Mouse (Mus musculus): Measurements from ENCODE around the gene Etfbkmt. TPM values are rescaled to one million over a fixed set of nuclear protein-coding genes. Genes with fewer than 3 reads are reported as not detected.
"Not testable (repeated sequence)": the region's sequence is repeated elsewhere in the genome, so short reads cannot be mapped to it uniquely, and the experiment has no call there.

Etfbkmt gene
- total and polyA plus RNA-seq, 3 experiments = 12.8 to 38.8 (median 24.2) TPM

GRCm38 (mm10) chr6:149123042-149123441, 16.6 kb upstream of the Etfbkmt start:
- WGBS = 81% methylated on average over 3 of the region's 3 CpGs
- no peaks in the 10 kb centered on the region for H3K27me3 ChIP-seq (ENCODE audit: control insufficient read depth, insufficient read depth, low read length)
- H3K79me2 ChIP-seq (replicated peaks; ENCODE audit: control insufficient read depth, insufficient read depth, low read length) = no peaks in the 10 kb centered on the region
- no peak for TF ChIP-seq CTCF (IDR thresholded peaks at IDR 0.05)
- TF ChIP-seq POLR2A (IDR thresholded peaks at IDR 0.05; ENCODE audit: insufficient read depth, low read depth, low read length) = no peak
- TF ChIP-seq EP300 (IDR thresholded peaks at IDR 0.05; ENCODE audit: insufficient read depth, low read depth, low read length) = no peak
- DNase-seq = no peak
- H3K27ac ChIP-seq = no peak overlapping the region
- no peak overlapping the region for H3K4me3 ChIP-seq
- no peak overlapping the region for H3K9ac ChIP-seq (ENCODE audit: low read depth, low read length)
- H3K36me3 ChIP-seq (ENCODE audit: control insufficient read depth, insufficient read depth, low read length) = peaks cover 9% of the 10 kb centered on the region
- intact Hi-C loops (cut with DNase I) = loop anchor here (5.0 kb wide), 1 partner anchor 176 kb away; the partner anchor contains the start of gene Sinhcaf
- H3K4me1 ChIP-seq (ENCODE audit: control insufficient read depth, insufficient read depth, low read length) = peaks cover 3% of the 10 kb centered on the region

DNA sequence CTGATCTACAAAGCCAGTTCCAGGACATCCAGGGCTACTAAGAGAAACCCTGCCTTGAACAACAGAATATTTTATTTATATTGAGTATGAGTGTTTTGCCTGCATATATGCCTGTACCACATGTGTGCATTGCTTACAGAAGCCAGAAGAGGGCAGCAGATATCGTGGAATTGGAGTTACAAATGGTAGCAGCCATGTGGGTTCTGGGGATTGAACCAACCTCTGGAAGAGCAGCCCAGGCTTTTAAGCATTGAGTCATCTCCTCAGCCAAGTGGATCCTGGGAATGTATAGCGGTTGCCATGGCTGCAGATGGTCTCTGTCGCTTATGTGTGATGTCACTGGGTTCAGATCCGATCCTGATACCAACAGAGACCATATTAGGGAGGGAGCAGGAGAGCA, 13.0 kb upstream of the Etfbkmt start:
- H3K9ac ChIP-seq (ENCODE audit: low read depth, low read length) = no peak overlapping the region
- no peaks in the 10 kb centered on the region for H3K36me3 ChIP-seq (ENCODE audit: control insufficient read depth, insufficient read depth, low read length)
- intact Hi-C loops (cut with DNase I) = loop anchor here (1.0 kb wide), 1 partner anchor 249 kb away; no protein-coding TSS in a partner anchor
- no peaks in the 10 kb centered on the region for H3K4me1 ChIP-seq (ENCODE audit: control insufficient read depth, insufficient read depth, low read length)
- H3K79me2 ChIP-seq (replicated peaks; ENCODE audit: control insufficient read depth, insufficient read depth, low read length) = no peaks in the 10 kb centered on the region
- H3K4me3 ChIP-seq = no peak overlapping the region
- 60% methylated on average over 4 of the region's 4 CpGs for WGBS
- H3K27ac ChIP-seq = no peak overlapping the region
- H3K27me3 ChIP-seq (ENCODE audit: control insufficient read depth, insufficient read depth, low read length) = no peaks in the 10 kb centered on the region
- peak in 1 of 2 experiments; percentile 42 for DNase-seq
- TF ChIP-seq POLR2A (IDR thresholded peaks at IDR 0.05; ENCODE audit: insufficient read depth, low read depth, low read length) (no peak), EP300 (IDR thresholded peaks at IDR 0.05; ENCODE audit: insufficient read depth, low read depth, low read length) (no peak), CTCF (IDR thresholded peaks at IDR 0.05) (peak; percentile 83)

DNA sequence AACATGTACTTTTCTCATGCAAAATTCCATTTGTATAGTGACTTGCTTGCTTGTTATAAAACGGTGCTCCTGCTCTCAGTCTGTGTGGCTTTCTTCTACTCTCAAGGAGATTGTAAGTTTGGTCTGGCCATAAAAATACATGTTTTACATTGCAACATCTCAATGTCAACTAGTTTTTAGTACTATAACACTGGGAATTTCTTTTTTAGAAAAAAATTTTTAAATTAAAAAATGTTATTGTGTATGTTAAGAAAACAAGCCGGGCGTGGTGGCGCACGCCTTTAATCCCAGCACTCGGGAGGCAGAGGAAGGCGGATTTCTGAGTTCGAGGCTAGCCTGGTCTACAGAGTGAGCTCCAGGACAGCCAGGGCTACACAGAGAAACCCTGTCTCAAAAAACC, 9.8 kb upstream of the Etfbkmt start, which contains the start of gene Gm10203:
Gene Gm10203, plus strand, starts transcription at position 301 of the 400 bp plus-strand sequence.
- H3K79me2 ChIP-seq (replicated peaks; ENCODE audit: control insufficient read depth, insufficient read depth, low read length); DNase-seq; H3K4me1 ChIP-seq (ENCODE audit: control insufficient read depth, insufficient read depth, low read length); H3K27ac ChIP-seq; H3K36me3 ChIP-seq (ENCODE audit: control insufficient read depth, insufficient read depth, low read length); H3K9ac ChIP-seq (ENCODE audit: low read depth, low read length); intact Hi-C loops (cut with DNase I); H3K4me3 ChIP-seq; H3K27me3 ChIP-seq (ENCODE audit: control insufficient read depth, insufficient read depth, low read length): not testable (repeated sequence)
- WGBS = 89% methylated on average over 8 of the region's 8 CpGs

DNA sequence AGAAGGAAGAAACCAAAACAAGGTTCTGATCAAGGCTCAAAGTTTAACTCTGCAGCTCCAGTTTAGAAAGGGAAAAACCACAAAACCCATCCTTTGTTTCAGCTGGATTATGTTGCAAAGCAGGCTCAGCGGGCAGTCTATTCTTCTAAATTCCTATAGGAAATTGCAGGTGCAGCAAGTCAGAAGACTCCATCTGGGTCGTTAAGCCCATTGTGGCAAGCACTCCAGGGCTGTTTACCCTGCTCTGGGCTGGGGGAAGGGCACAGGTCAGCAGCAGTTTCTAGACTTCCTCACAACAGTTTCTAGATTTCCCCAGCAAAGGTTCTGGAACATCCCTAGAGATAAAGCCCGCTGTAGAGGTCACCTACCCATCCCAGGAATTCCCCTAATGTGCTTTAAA, 8.5 kb upstream of the Etfbkmt start:
- TF ChIP-seq EP300 (IDR thresholded peaks at IDR 0.05; ENCODE audit: insufficient read depth, low read depth, low read length) (no peak), POLR2A (IDR thresholded peaks at IDR 0.05; ENCODE audit: insufficient read depth, low read depth, low read length) (no peak), CTCF (IDR thresholded peaks at IDR 0.05) (no peak)
- H3K9ac ChIP-seq (ENCODE audit: low read depth, low read length) = no peak overlapping the region
- WGBS = 32% methylated on average over 3 of the region's 3 CpGs
- H3K4me3 ChIP-seq = no peak overlapping the region
- H3K79me2 ChIP-seq (replicated peaks; ENCODE audit: control insufficient read depth, insufficient read depth, low read length) = no peaks in the 10 kb centered on the region
- peaks cover 7% of the 10 kb centered on the region for H3K36me3 ChIP-seq (ENCODE audit: control insufficient read depth, insufficient read depth, low read length)
- H3K4me1 ChIP-seq (ENCODE audit: control insufficient read depth, insufficient read depth, low read length) = peaks cover 2% of the 10 kb centered on the region; the same call in 1 of the 2 replicates
- no peak overlapping the region for H3K27ac ChIP-seq
- no peaks in the 10 kb centered on the region for H3K27me3 ChIP-seq (ENCODE audit: control insufficient read depth, insufficient read depth, low read length)
- intact Hi-C loops (cut with DNase I) = no loop called here
- no peak for DNase-seq

- no peak for DNase-seq
- TF ChIP-seq CTCF (IDR thresholded peaks at IDR 0.05) (peak; percentile 73), EP300 (IDR thresholded peaks at IDR 0.05; ENCODE audit: insufficient read depth, low read depth, low read length) (0 out of 2 replicates have a peak, but pooled peaks have one; percentile 33), POLR2A (IDR thresholded peaks at IDR 0.05; ENCODE audit: insufficient read depth, low read depth, low read length) (no peak)
- peaks cover 7% of the 10 kb centered on the region for H3K36me3 ChIP-seq (ENCODE audit: control insufficient read depth, insufficient read depth, low read length)
- peaks cover 2% of the 10 kb centered on the region; the same call in 1 of the 2 replicates for H3K4me1 ChIP-seq (ENCODE audit: control insufficient read depth, insufficient read depth, low read length)
- H3K27me3 ChIP-seq (ENCODE audit: control insufficient read depth, insufficient read depth, low read length) = no peaks in the 10 kb centered on the region
- WGBS = 33% methylated on average over 5 of the region's 5 CpGs
- no peak overlapping the region for H3K27ac ChIP-seq
- intact Hi-C loops (cut with DNase I) = loop anchor here (1.0 kb wide), 1 partner anchor 243 kb away; no protein-coding TSS in a partner anchor
- H3K4me3 ChIP-seq = no peak overlapping the region
- H3K9ac ChIP-seq (ENCODE audit: low read depth, low read length) = no peak overlapping the region
- no peaks in the 10 kb centered on the region for H3K79me2 ChIP-seq (replicated peaks; ENCODE audit: control insufficient read depth, insufficient read depth, low read length)
Observed at GRCm38 (mm10) chr6:149132311-149133077, 7.2 kb upstream of the Etfbkmt start.

All from heart, adult 2 months (tissue).